Mouse (Mus musculus) CD8-positive naive resting alpha-beta T cell, adult 2 months (primary cell): ENCODE measurements around the gene Shb.

ENCODE experiments used
- DNase-seq, 2 experiments: peaks; one replicate each; pipeline ENCODE4 v3.0.0; 2022; ENCODE audit warnings: low read depth in 2 of 2, low spot score in 2 of 2

The Shb gene

GRCm38 (mm10) chr4:45527562-45528354, 4.5 kb downstream of the Shb start:
- DNase-seq: no peak

GRCm38 (mm10) chr4:45526846-45527561, 5.3 kb downstream of the Shb start:
- DNase-seq: no peak

- DNase-seq: no peak
Observed at GRCm38 (mm10) chr4:45526175-45526574, 6.1 kb downstream of the Shb start.

GRCm38 (mm10) chr4:45525541-45525940, 6.7 kb downstream of the Shb start:
- no peak for DNase-seq

GRCm38 (mm10) chr4:45524602-45525001, 7.7 kb downstream of the Shb start:
- DNase-seq: no peak

GRCm38 (mm10) chr4:45523360-45523759, 8.9 kb downstream of the Shb start:
- no peak for DNase-seq

GRCm38 (mm10) chr4:45522956-45523355, 9.3 kb downstream of the Shb start:
- no peak for DNase-seq

GRCm38 (mm10) chr4:45522583-45522900, 9.7 kb downstream of the Shb start:
- no peak for DNase-seq

- DNase-seq: no peak
Observed at GRCm38 (mm10) chr4:45521705-45522582, 10.3 kb downstream of the Shb start.

GRCm38 (mm10) chr4:45520375-45520774, 11.9 kb downstream of the Shb start:
- DNase-seq: no peak

GRCm38 (mm10) chr4:45517399-45517798, 14.9 kb downstream of the Shb start:
- DNase-seq: no peak

GRCm38 (mm10) chr4:45515894-45516293, 16.4 kb downstream of the Shb start:
- DNase-seq: no peak

- no peak for DNase-seq
Observed at GRCm38 (mm10) chr4:45514406-45514805, 17.9 kb downstream of the Shb start.

GRCm38 (mm10) chr4:45513791-45514293, 18.4 kb downstream of the Shb start:
- DNase-seq: peak in 1 of 2 experiments; percentile 20

GRCm38 (mm10) chr4:45513340-45513739, 18.9 kb downstream of the Shb start:
- no peak for DNase-seq

- DNase-seq: no peak
Observed at GRCm38 (mm10) chr4:45510163-45510562, 22.1 kb downstream of the Shb start.

GRCm38 (mm10) chr4:45509416-45509815, 22.9 kb downstream of the Shb start:
- DNase-seq: no peak

GRCm38 (mm10) chr4:45508469-45508868, 23.8 kb downstream of the Shb start:
- DNase-seq: no peak

GRCm38 (mm10) chr4:45507476-45507875, 24.8 kb downstream of the Shb start:
- no peak for DNase-seq

GRCm38 (mm10) chr4:45507039-45507438, 25.2 kb downstream of the Shb start:
- DNase-seq: no peak

GRCm38 (mm10) chr4:45506613-45507012, 25.7 kb downstream of the Shb start:
- no peak for DNase-seq
